Mouse (Mus musculus): Measurements from ENCODE around the gene March4.

March4 gene

GRCm38 (mm10) chr1:72379752-72380353, 156.9 kb downstream of the March4 start:
- no peak for DNase-seq

- no peak for DNase-seq
Observed at GRCm38 (mm10) chr1:72378151-72378550, 158.6 kb downstream of the March4 start.

All from liver (tissue).